Mouse (Mus musculus): ENCODE data around the gene Fbn1.

Gene Fbn1

DNA sequence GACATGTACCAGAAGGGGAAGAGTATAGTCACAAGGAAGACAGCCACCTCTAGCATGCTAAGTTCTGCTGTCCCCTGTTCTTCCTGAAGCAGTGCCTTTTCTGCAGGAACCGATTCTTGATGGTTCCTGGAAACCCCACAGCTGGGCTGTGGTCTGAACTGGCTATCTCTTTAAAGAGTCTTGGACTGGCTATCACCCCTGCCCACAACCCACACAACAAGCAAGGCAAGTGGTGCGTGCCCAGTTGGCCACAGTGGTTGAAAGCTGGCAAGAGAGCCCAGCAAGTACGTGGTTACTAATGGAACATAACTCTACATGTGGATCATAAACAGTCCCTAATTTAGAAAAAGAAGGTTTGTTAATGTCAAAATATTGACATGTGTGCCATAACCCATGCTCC lies 170.6 kb downstream of the Fbn1 start:
- no peak for DNase-seq (ENCODE audit: low read depth, low spot score)

GRCm38 (mm10) chr2:125335206-125335605 lies 172.6 kb downstream of the Fbn1 start:
- DNase-seq (ENCODE audit: low read depth, low spot score), result no peak

- no peak for DNase-seq (ENCODE audit: low read depth, low spot score)
Observed at GRCm38 (mm10) chr2:125334163-125334562, 173.6 kb downstream of the Fbn1 start.

- no peak for DNase-seq (ENCODE audit: low read depth, low spot score)
Observed at GRCm38 (mm10) chr2:125331581-125331980, 176.2 kb downstream of the Fbn1 start.

GRCm38 (mm10) chr2:125330506-125330905 lies 177.3 kb downstream of the Fbn1 start:
- no peak for DNase-seq (ENCODE audit: low read depth, low spot score)

- no peak for DNase-seq (ENCODE audit: low read depth, low spot score)
Observed at GRCm38 (mm10) chr2:125325125-125325855, 182.5 kb downstream of the Fbn1 start.

DNA sequence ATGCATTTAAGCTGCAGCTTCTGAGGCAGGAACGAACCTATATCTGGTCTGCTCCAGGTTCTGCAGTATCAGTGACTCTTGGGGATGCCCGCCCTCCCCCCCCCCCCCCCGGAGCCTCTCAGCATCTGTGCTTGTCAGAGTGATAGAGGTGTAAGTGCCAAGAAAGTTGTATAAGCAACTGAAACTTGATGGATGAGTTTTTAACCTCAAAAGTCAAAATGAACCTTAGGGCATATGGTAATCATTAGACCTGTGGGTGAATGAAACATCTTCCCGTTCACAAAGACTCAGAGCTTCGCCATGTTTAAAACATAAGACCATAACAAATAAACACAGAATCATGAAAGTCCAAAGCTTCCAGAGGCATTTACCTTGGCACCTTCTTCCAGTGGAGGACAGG lies 183.3 kb downstream of the Fbn1 start:
- DNase-seq (ENCODE audit: low read depth, low spot score), result no peak

DNA sequence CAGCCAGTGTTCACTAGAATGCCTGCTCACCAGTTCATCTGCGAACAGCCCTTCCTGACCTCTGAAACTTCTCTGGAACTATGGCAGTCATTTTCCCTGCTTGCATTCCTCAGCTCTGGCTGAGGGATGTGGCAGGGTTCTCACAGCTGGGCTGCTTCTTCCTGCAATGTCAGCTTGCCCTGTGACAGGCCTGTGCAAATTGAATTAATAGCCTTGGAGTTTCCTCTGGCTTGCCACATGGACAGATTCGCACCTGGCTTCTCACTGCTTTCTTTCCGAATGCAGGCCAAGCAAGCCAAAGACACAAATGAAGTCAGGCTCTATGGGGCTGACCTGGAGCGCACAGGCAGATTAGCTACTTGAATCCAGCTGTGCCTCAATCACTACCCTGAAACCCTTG lies 184.4 kb downstream of the Fbn1 start:
- DNase-seq (ENCODE audit: low read depth, low spot score), result no peak

DNA sequence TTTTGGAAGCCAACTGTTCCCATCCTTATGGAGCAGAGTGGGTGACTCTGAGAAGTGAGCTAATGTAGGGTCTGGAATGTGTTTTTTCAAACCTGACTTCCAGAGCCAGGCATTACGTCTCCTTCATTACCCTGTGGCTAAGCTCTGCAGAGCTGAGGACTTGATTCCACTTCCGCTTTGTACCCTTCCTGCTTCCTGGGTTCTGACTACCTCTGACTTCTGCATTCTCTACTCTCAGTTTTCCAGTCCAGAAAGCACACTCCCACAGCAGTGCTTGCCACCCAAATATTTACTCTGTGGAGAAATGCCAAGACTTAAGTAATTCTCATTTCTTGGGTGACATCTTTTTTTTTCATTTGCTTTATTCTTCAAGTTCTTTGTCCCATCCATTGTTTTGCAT lies 185.2 kb downstream of the Fbn1 start:
- no peak for DNase-seq (ENCODE audit: low read depth, low spot score)

GRCm38 (mm10) chr2:125321071-125321470 lies 186.7 kb downstream of the Fbn1 start:
- DNase-seq (ENCODE audit: low read depth, low spot score), result no peak

GRCm38 (mm10) chr2:125319651-125320050 lies 188.1 kb downstream of the Fbn1 start:
- no peak for DNase-seq (ENCODE audit: low read depth, low spot score)

GRCm38 (mm10) chr2:125318371-125319061 lies 189.3 kb downstream of the Fbn1 start:
- no peak for DNase-seq (ENCODE audit: low read depth, low spot score)

- DNase-seq (ENCODE audit: low read depth, low spot score), result no peak
Observed at GRCm38 (mm10) chr2:125315203-125315602, 192.6 kb downstream of the Fbn1 start.

DNA sequence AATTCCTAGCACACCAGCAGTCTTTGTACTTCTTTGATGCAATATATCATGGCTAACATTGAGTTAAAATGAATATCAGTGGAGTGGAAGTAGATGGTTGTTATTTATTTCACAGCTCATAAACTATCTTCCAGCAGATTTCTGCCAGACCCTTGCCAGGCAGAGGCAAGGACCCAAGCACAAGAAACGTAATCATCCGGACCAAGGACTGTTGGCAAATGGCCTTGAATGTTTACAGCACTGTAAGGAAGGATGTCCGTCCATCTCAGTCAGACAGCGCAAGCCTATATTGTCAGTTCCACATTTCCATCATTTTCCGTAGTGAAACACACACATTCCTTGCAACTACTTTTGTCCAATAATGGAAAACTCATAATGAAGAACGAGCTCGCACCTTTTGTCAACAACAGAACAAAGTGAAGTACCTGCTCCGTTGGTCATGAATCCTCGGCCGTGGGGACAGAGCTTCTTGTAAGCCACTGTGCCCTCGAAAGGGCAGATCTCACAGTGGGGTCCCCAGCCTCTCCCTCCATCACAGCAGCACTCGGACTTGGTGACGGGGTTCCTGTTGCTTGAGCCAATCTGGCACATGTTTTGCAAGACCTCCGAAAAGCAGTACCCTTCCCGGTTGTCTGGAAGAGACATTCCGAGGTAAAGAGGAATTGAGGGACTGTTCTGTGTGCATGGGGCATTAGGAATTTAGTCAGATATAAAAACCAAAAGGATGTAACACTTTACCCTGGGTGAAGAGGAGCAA lies 193.4 kb downstream of the Fbn1 start:
- no peak for DNase-seq (ENCODE audit: low read depth, low spot score)

DNA sequence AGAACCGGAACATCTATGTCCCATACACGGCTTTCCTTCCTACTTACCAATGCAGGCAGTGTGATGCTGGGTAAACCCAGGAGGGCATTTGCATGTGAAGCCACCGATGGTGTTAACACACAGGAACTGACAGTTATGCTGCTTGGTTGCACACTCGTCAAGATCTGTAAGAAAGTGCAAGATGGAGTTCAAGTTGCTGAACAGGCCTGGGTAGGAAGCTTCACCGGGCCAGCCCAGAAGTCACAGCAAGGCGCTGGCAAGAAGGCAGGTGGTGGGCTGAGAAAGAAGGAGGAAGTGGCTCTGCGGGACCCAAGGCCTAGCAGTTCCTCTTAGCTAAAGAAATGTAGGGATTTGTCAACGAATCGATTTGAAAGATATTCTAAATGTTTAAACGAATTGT lies 198.1 kb downstream of the Fbn1 start:
- no peak for DNase-seq (ENCODE audit: low read depth, low spot score)

GRCm38 (mm10) chr2:125305671-125306070 lies 202.1 kb downstream of the Fbn1 start:
- no peak for DNase-seq (ENCODE audit: low read depth, low spot score)

GRCm38 (mm10) chr2:125304746-125305145 lies 203.0 kb downstream of the Fbn1 start:
- no peak for DNase-seq (ENCODE audit: low read depth, low spot score)

- no peak for DNase-seq (ENCODE audit: low read depth, low spot score)
Observed at GRCm38 (mm10) chr2:125303764-125304384, 203.9 kb downstream of the Fbn1 start.

DNA sequence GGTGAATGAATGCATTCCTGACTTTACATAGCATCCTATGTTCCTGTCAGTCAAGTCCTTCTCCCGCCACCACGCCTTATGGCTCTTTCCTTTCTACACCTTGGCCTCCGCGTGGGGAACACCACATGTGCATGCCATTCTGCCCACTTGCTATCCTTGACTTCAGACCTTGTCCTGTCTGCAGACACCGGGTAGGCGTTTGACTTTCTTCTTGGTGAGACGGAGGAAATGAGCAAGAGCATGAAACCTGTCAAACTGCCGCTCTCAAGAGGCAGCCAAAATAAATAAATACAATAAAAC lies 205.2 kb downstream of the Fbn1 start:
- no peak for DNase-seq (ENCODE audit: low read depth, low spot score)

GRCm38 (mm10) chr2:125301877-125302624 lies 205.7 kb downstream of the Fbn1 start:
- DNase-seq (ENCODE audit: low read depth, low spot score), result no peak

- DNase-seq (ENCODE audit: low read depth, low spot score), result no peak
Observed at GRCm38 (mm10) chr2:125298841-125299240, 209.0 kb downstream of the Fbn1 start.

DNA sequence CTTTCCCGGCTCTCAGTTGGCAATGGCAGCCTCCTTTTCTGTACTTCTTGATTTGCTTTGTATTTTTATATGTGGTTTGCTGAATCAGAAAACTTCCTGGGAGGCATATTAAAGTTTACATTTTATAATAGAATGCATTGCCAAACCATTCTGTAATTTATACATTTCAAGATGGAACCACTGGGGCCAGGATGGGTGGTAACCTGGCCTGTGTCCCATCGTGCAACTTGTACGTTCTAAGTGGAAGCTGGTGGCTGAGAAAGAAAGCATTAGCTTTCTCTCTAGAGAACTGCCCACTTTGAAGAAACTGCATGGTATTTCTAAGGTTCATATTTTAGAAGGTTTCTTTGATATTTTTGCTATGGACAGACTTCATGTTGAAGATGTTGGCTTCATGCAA lies 212.3 kb downstream of the Fbn1 start:
- no peak for DNase-seq (ENCODE audit: low read depth, low spot score)
